Mouse (Mus musculus): ENCODE data around the gene Mefv.
"Not testable (repeated sequence)": the region's sequence is repeated elsewhere in the genome, so short reads cannot be mapped to it uniquely, and the experiment has no call there.

The Mefv gene

DNA sequence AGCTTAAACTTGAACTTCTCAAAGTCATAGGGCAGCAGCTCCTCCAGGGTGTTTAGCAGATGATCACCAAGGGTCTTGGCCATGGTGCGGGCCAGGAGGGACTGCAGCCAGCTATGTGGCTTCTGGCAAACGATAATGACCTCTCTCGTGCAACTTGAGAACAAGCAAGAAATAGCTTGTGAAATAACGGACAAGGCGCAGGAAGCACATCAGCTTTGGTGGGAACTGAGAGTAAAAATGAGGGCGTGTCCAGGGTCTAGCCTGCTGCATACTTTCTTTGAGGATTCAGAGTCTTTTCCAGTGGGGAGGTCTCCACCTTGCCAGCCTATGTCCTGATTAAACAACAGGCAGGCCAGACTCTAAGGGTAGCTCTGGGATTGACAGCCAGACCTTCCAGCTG lies at the start of gene Mefv:
Gene Mefv, minus strand, starts transcription at position 118 of the 400 bp plus-strand sequence.
- in situ Hi-C loops (cut with MseI, MboI): no loop called here

DNA sequence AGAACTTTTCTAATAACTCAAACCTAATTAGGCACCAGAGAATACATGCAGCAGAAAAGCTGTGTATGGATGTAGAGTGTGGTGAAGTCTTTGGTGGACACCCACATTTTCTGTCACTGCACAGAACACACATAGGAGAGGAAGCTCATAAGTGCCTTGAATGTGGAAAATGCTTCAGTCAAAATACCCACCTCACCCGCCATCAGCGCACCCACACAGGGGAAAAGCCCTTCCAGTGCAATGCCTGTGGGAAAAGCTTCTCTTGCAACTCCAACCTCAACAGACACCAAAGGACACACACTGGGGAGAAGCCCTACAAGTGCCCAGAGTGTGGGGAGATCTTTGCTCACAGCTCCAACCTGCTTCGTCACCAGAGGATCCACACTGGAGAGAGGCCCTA lies 31.1 kb upstream of the Mefv start:
- in situ Hi-C loops (cut with MseI, MboI): no loop called here

DNA sequence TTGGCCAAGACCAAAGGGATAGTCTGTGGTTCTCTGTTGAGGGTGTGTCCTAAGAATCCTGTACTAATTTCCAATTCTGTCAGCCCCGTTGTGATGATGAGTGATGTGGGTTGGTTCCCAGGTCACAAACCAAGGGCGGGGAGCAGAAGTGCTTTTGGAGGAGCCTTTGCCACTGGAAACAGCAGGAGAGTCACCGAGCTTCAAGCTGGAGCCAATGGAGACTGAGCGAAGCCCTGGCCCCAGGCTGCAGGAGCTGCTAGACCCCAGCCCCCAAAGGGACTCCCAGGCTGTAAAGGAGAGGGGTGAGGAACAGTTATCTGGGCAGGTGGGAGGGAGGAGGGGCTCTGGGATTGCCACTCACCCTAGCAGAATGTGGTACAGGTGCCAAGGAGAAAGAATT lies 27.8 kb upstream of the Mefv start:
- in situ Hi-C loops (cut with MseI, MboI): no loop called here

DNA sequence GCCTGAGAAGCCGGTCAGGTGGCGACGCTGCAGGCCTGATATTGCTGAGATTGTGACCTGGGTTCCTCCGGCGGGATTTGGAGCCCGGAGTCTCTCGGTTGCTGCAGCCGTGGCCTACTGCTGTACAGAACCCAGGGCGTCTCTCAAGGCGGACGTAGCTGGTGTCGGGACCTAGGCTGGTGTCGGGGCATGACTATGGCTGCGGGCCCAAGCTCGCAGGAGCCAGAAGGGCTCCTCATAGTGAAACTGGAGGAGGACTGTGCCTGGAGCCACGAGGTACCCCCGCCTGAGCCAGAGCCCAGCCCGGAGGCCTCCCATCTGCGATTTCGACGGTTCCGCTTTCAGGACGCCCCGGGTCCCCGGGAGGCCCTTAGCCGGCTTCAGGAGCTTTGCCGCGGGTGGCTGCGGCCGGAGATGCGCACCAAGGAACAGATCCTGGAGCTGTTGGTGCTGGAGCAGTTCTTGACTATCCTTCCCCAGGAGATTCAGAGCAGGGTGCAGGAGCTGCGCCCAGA lies 26.3 kb upstream of the Mefv start:
- in situ Hi-C loops (cut with MseI, MboI): no loop called here

DNA sequence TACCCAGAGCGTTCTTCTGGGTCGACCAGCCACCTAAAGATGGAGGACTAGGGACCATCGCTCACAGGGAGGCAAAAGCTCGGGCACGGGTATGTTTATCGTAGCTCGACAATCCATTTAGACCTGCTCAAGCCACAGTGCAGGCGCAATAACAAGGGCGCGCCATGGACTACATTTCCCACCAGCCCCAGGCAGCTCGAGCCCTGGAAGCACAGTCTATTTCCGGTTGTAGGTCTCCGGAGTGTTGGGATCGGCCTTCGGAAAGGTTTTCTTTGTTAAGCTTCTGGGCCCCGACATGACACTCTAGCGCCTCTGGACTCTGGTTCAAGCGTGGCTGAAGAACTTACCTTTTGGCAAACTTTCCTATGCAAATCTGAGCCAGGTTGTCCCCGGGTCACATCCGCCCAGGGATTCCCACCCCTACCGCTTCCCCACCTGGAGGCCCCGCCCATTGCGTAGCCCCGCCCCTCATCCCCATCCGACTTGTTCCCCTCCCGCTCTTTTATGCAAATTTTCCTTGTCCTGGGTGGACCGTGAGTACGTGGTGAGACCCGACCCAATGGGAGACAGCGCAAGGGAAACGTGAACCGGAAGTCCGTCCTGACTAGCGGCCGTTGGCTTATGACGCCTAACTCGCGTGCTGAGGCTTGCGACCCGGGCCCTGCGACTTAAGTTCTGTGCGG lies 25.7 kb upstream of the Mefv start, which contains the start of gene Zfp263:
Gene Zfp263, plus strand, starts transcription at position 591 of the 683 bp plus-strand sequence.
- in situ Hi-C loops (cut with MseI, MboI): no loop called here

DNA sequence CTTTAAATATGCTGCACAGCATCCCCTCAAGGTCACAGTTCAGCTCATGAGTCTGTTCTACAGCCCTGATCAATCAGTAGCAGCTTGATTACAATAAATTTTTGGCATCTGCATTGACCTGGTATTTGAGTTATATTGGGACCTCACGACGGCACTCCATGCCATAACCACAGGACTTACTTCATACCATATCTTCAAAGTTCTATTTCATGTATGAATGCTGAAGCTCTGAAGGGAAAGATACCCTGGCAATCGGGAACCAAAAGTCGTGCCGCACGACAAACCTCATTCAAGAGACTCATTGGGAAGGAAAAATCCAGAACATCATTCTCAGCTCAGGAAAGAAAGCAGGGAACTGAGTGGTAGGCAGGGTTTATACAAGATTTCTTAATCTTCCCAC lies 24.6 kb upstream of the Mefv start:
- in situ Hi-C loops (cut with MseI, MboI): no loop called here

DNA sequence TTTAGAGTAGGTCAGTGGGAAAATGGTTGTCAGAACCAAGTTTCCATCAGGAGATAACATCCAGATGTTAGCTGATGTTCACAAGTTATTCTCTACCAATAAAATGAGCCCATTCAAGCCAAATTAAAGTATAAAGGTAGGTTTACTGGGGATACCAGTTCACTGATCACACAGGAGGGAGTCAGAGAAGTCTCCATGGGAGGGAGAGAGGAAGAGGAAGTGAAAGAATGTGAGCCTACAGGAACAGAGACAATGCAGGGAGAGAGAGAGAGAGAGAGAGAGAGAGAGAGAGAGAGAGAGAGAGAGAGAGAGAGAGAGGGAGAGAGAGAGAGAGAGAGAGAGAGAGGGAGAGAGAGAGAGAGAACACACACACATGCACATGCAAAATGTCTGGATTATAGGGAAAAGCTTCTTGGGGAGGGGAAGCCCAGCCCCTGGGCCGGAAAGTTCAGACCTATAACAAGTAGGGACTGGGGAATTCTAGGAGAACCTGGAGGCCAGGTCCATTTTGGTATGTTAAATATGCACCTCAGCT lies 15.4 kb upstream of the Mefv start:
- in situ Hi-C loops (cut with MseI, MboI): no loop called here

DNA sequence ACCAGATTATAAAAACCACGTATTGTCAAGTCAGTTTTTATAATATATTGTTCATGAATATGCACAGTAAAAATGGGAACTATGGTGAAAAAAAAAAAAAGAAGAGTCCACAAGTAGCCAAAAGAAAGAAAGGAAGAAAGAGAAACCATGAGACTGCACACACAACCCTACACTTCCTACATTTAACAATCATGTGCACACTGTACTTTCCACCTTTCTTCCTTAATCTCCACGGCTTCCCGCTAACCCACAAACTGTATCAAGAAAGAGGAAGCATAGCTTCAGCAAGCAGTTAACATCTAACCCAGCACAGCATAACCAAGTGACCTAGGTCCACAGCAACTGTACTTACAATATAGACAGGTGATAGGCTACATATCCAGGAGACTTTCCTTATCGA lies 14.7 kb upstream of the Mefv start:
- in situ Hi-C loops (cut with MseI, MboI): no loop called here

DNA sequence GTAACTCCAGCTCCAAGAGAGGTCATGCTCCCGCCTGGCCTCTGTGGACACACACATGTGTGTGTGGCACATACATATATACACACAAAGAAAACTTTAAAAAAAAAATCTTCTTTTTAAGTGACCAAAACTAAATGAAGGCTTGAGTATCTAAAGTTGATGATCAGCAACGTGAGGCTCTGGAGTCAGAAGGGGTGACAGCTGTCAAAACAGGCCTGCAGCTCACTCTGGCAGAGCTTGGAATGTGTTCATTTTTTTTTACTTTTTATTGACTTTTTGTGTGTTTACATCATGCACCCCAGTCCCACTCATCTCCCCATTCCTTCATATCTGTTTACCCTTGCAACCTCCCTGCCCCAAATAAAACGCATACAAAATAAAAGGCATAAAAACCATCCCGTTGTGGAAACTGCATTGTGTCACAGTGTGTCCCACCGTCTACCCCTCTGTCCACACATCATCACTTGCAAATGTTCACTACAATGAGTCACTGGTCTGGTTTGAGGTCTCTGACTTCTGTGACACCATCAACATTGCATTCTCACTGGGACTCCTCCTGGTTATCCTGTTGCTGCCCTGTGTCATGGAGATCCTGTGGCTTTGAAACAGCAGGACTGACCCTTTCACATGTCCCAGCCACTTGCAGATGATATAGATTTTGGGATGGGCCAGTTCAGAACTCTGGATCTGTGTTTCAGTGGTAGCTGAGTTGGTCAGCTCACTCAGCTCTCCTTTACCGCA lies 10.3 kb upstream of the Mefv start:
- in situ Hi-C loops (cut with MseI, MboI): no loop called here

DNA sequence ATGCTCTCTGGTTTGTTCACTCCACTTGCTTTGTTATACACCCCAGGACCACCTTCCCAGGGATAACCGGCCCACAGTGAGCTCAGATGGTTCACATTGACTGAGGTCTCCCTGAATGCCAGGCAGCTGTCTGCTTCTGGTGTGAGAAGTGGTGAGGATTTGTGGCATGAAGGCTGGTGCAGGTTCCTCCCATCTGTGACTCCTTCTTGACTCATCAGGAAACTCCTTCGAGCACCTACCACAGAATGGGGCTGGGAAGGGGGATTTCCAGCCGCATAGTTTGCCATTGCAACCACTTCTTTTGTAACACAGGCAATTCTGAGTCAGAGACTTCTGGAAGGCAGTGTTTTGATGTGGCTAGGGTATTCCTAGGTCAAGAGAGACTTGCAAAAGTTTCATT lies 5.3 kb upstream of the Mefv start:
- in situ Hi-C loops (cut with MseI, MboI): no loop called here

DNA sequence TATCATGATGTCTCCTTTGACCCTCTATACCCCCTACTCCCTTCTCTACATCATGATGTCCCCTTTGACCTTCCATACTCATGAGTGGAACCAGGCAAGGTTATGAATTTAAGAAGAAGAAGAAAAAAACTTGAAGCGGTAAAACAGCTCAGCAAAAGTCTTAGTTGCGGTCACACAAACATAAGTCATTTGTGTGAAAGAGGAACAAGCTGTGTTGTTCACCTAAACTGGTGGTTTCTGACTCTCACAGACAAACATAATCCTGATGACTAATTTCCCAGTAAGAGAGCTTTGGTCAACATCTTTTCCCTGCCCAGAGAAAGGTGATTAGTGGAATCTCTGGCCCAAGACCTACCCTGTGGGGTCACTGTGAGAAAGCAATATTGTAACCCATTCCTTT lies 3.2 kb downstream of the Mefv start:
- in situ Hi-C loops (cut with MseI, MboI): no loop called here

DNA sequence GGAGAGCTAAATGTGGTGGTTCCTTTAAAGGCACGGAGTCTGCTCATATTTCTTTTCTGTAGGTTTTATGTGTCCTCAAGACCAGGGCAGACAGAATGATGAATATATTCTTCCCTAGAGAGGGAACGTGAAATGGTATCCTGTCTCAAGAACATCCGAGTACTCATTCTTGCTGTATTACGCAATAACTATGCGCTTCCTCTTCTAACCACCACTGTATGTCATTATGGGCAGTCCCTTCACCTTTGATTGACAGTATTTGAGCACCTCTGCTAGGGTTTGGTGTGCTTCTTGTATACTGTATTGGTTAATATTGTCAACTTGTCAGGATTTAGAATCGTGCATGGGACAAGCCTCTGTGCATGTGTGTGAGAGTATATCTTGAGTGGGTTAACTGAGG lies 11.2 kb downstream of the Mefv start:
- in situ Hi-C loops (cut with MseI, MboI): no loop called here

DNA sequence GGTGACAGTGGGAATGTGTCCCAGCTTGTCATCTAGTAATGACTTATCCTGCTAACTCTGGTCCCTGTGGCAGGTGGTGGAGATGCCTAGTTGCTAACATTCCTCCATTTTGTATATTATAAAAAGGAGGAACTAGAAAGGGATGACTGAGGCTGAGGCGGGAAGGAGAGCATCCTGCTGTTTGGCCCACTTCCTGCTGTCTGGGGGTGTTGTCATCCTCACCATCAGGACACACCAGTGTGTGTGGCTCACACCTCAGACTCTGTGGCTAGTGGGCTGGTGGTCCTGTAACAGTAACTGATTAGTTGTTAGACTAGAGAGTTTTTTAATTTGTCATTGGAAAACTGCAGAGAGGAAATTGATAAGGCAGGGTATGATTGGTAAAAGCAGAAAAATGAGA lies 17.0 kb downstream of the Mefv start:
- in situ Hi-C loops (cut with MseI, MboI): no loop called here

DNA sequence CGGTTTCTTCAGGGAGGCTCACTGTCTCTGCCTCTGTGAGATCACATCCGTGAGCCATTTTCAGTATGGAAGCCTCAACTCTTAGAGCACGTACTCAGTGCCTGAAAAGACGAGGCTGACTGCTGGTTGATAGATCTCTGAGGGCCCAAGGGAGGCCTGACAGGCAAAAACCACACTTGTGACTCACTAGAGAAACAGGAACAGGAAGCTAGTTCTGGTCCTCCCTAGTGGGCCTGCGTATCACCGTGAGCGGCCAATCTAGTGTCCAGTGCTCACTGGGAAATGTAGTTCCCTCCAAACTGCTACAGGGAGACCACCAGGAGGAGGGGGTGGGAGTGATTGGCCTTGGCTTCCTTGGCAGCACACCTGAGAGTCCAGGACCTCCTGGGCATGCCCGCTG lies 18.6 kb downstream of the Mefv start:
- in situ Hi-C loops (cut with MseI, MboI): no loop called here

DNA sequence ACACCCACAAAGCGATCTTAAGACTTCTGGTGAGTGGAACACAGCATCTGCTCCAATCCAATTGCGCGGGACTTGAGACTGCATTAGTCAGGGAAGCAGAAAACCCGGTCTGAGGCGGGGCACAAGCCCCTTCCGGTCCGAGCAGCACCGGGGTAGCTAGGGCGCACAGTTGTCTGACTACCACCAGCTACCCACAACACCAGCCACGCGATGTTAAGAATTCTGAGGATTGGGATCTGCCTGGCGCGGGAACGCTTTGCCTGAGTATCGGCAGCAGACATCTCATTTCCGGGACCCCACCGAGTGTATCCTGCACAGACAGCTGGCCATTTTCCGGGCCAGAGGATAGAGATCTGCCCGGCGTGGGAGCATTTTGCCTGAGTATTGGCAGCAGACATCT lies 28.3 kb downstream of the Mefv start:
- in situ Hi-C loops (cut with MseI, MboI): not testable (repeated sequence)

Data from mouse trophoblast stem cell (cell line).